Mouse (Mus musculus): Measurements from ENCODE around the gene Vmn2r-ps159. TPM values are rescaled to one million over a fixed set of nuclear protein-coding genes. Genes with fewer than 3 reads are reported as not detected.

Vmn2r-ps159 gene
- not detected in 2 replicates for polyA plus RNA-seq (2015; fragmentation: Nextera tagmentation; extraction: Ambion mirVana)

GRCm38 (mm10) chr4:156330803-156331202, at the start of gene Vmn2r-ps159:
Gene Vmn2r-ps159, plus strand, starts transcription at chr4:156331103.

Other genes starting within 250 kb of the Vmn2r-ps159 start
- 4.9 and 5.1 TPM in 2 replicates for gene 9430015G10Rik, start 221.1 kb upstream of the Vmn2r-ps159 start, polyA plus RNA-seq (2015; fragmentation: Nextera tagmentation; extraction: Ambion mirVana)
- 0.19 TPM in 1 of 2 replicates, not detected in the other for gene Rnf223, start 200.6 kb upstream of the Vmn2r-ps159 start, polyA plus RNA-seq (2015; fragmentation: Nextera tagmentation; extraction: Ambion mirVana)
- 9.7 and 10.3 TPM in 2 replicates for gene Agrn, start 133.6 kb upstream of the Vmn2r-ps159 start, polyA plus RNA-seq (2015; fragmentation: Nextera tagmentation; extraction: Ambion mirVana)
- 5.4 and 5.6 TPM in 2 replicates for gene Isg15, start 130.3 kb upstream of the Vmn2r-ps159 start, polyA plus RNA-seq (2015; fragmentation: Nextera tagmentation; extraction: Ambion mirVana)
- 1.4 and 2.0 TPM in 2 replicates for gene AW011738, start 127.8 kb upstream of the Vmn2r-ps159 start, polyA plus RNA-seq (2015; fragmentation: Nextera tagmentation; extraction: Ambion mirVana)
- 17.7 and 19.9 TPM in 2 replicates for gene Perm1, start 115.2 kb upstream of the Vmn2r-ps159 start, polyA plus RNA-seq (2015; fragmentation: Nextera tagmentation; extraction: Ambion mirVana)
- gene Plekhn1, start 96.2 kb upstream of the Vmn2r-ps159 start, polyA plus RNA-seq (2015; fragmentation: Nextera tagmentation; extraction: Ambion mirVana): 7.1 TPM in 2 replicates
- gene Noc2l, start 95.1 kb upstream of the Vmn2r-ps159 start, polyA plus RNA-seq (2015; fragmentation: Nextera tagmentation; extraction: Ambion mirVana): 21.8 and 23.8 TPM in 2 replicates
- gene Samd11, start 75.4 kb upstream of the Vmn2r-ps159 start, polyA plus RNA-seq (2015; fragmentation: Nextera tagmentation; extraction: Ambion mirVana): not detected in 2 replicates